Mouse (Mus musculus) intestine, embryonic 14.5 days (tissue): ENCODE data around the gene Adgrl3. TPM values are rescaled to one million over a fixed set of nuclear protein-coding genes. Genes with fewer than 3 reads are reported as not detected.

Source experiments
- ATAC-seq: fragments of 200-750 bp; cut with Nextera tagmentation; replicated peaks from 2 replicates; pipeline ENCODE4 v1.8.0; 2017; ENCODE audit warnings: low read depth, moderate number of reproducible peaks, moderate TSS enrichment, moderate library complexity; ENCODE audit not compliant: low FRiP score, low TSS enrichment
- DNase-seq: peaks from one replicate; pipeline ENCODE4 v3.0.0-alpha.2; 2018; ENCODE audit warnings: low spot score
- H3K27ac ChIP-seq: fragments of 300-500 bp; sonication (generic); 2 replicates; pipeline ENCODE4 v1.5.1; 2014; ENCODE audit warnings: low read depth, mild to moderate bottlenecking, control low read depth
- H3K27me3 ChIP-seq: fragments of 300-500 bp; sonication (generic); replicated peaks from 2 replicates; pipeline ENCODE4 v1.6.1; 2014; ENCODE audit warnings: low read length, control low read depth; ENCODE audit not compliant: control insufficient read depth, insufficient read depth
- H3K36me3 ChIP-seq: fragments of 300-500 bp; sonication (generic); 2 replicates; pipeline ENCODE4 v1.6.1; 2014; ENCODE audit warnings: low read length, control low read depth; ENCODE audit not compliant: control insufficient read depth, insufficient read depth
- H3K4me1 ChIP-seq: fragments of 300-500 bp; sonication (generic); replicated peaks from 2 replicates; pipeline ENCODE4 v1.6.1; 2014; ENCODE audit warnings: low read length, control low read depth, mixed read lengths; ENCODE audit not compliant: control insufficient read depth, insufficient read depth
- H3K4me2 ChIP-seq: fragments of 300-500 bp; sonication (generic); 2 replicates; pipeline ENCODE4 v1.6.1; 2014; ENCODE audit warnings: low read length
- H3K4me3 ChIP-seq: fragments of 300-500 bp; sonication (generic); 2 replicates; pipeline ENCODE4 v1.5.1; 2014; ENCODE audit warnings: low read depth, low read length, control low read depth, mixed read lengths
- H3K9ac ChIP-seq: fragments of 300-500 bp; sonication (generic); 2 replicates; pipeline ENCODE4 v1.6.1; 2014; ENCODE audit warnings: mild to moderate bottlenecking, low read length
- H3K9me3 ChIP-seq: fragments of 300-500 bp; sonication (generic); 2 replicates; pipeline ENCODE4 v1.6.1; 2016; ENCODE audit warnings: low read length, control low read depth; ENCODE audit not compliant: control insufficient read depth
- WGBS: fragments of 180-500 bp; shearing (Covaris S2); extraction: QIAGEN DNeasy Blood & Tissue Kit; methylation state at CpG from one replicate; pipeline ENCODE4 v1.1.7; 2014; 5-methylcytosine and 5-hydroxymethylcytosine counted together
- polyA plus RNA-seq: library from polyadenylated mRNA; unstranded; fragments of >200 nt; fragmentation: Nextera tagmentation; extraction: Ambion mirVana; gene quantifications from 2 replicates; pipeline ENCODE4 v1.2.1, GENCODE M21; 2014

The Adgrl3 gene
- polyA plus RNA-seq, 1 experiment from 2014 or later = 13.5 TPM

- ATAC-seq = no peak
- no peak overlapping the region for H3K4me2 ChIP-seq
- no peak overlapping the region for H3K9ac ChIP-seq
- H3K4me3 ChIP-seq = no peak overlapping the region
- H3K9me3 ChIP-seq = no peaks in the 10 kb centered on the region
- no peak overlapping the region for H3K27ac ChIP-seq
- H3K27me3 ChIP-seq = no peaks in the 10 kb centered on the region
- no peaks in the 10 kb centered on the region for H3K4me1 ChIP-seq
- H3K36me3 ChIP-seq = no peaks in the 10 kb centered on the region
- no peak for DNase-seq
These were observed 41.4 kb downstream of the Adgrl3 start for GRCm38 (mm10) chr5:81061386-81061785.

- 90% methylated on average over 2 of the region's 2 CpGs for WGBS
- Histone ChIP-seq H3K4me3 (no peak overlapping the region), H3K4me1 (no peaks in the 10 kb centered on the region), H3K9me3 (no peaks in the 10 kb centered on the region), H3K27me3 (no peaks in the 10 kb centered on the region), H3K36me3 (no peaks in the 10 kb centered on the region), H3K9ac (no peak overlapping the region), H3K27ac (no peak overlapping the region), H3K4me2 (no peak overlapping the region)
- DNase-seq = no peak
- ATAC-seq = no peak
These were observed 44.1 kb downstream of the Adgrl3 start for GRCm38 (mm10) chr5:81064026-81064425.

GRCm38 (mm10) chr5:81068173-81068572 is 48.2 kb downstream of the Adgrl3 start:
- no peak for DNase-seq
- Histone ChIP-seq H3K36me3 (no peaks in the 10 kb centered on the region), H3K9ac (no peak overlapping the region), H3K27ac (no peak overlapping the region), H3K4me2 (no peak overlapping the region), H3K4me3 (no peak overlapping the region), H3K27me3 (no peaks in the 10 kb centered on the region), H3K4me1 (no peaks in the 10 kb centered on the region), H3K9me3 (no peaks in the 10 kb centered on the region)
- no peak for ATAC-seq
- 61% methylated on average over 6 of the region's 6 CpGs for WGBS

GRCm38 (mm10) chr5:81068839-81069238 is 48.9 kb downstream of the Adgrl3 start:
- no peak overlapping the region for H3K4me3 ChIP-seq
- no peaks in the 10 kb centered on the region for H3K4me1 ChIP-seq
- WGBS = 42% methylated on average over 4 of the region's 4 CpGs
- H3K36me3 ChIP-seq = no peaks in the 10 kb centered on the region
- no peaks in the 10 kb centered on the region for H3K9me3 ChIP-seq
- no peaks in the 10 kb centered on the region for H3K27me3 ChIP-seq
- no peak for DNase-seq
- no peak overlapping the region for H3K9ac ChIP-seq
- no peak for ATAC-seq
- no peak overlapping the region for H3K4me2 ChIP-seq
- no peak overlapping the region for H3K27ac ChIP-seq

- no peaks in the 10 kb centered on the region for H3K27me3 ChIP-seq
- H3K4me1 ChIP-seq = no peaks in the 10 kb centered on the region
- no peak overlapping the region for H3K4me3 ChIP-seq
- DNase-seq (no peak), ATAC-seq (no peak)
- H3K9ac ChIP-seq = no peak overlapping the region
- H3K9me3 ChIP-seq = no peaks in the 10 kb centered on the region
- no peaks in the 10 kb centered on the region for H3K36me3 ChIP-seq
- H3K27ac ChIP-seq = no peak overlapping the region
- 74% methylated on average over 5 of the region's 5 CpGs for WGBS
- no peak overlapping the region for H3K4me2 ChIP-seq
These were observed 53.0 kb downstream of the Adgrl3 start for GRCm38 (mm10) chr5:81072888-81073287.

GRCm38 (mm10) chr5:81073875-81074274 is 53.9 kb downstream of the Adgrl3 start:
- no peak for ATAC-seq
- Histone ChIP-seq H3K4me2 (no peak overlapping the region), H3K36me3 (no peaks in the 10 kb centered on the region), H3K9me3 (no peaks in the 10 kb centered on the region), H3K4me1 (no peaks in the 10 kb centered on the region), H3K27ac (no peak overlapping the region), H3K9ac (no peak overlapping the region), H3K27me3 (no peaks in the 10 kb centered on the region), H3K4me3 (no peak overlapping the region)
- DNase-seq = no peak
- 84% methylated on average over 1 of the region's 1 CpGs for WGBS

- DNase-seq = no peak
- H3K4me1 ChIP-seq = no peaks in the 10 kb centered on the region
- no peaks in the 10 kb centered on the region for H3K9me3 ChIP-seq
- no peak overlapping the region for H3K4me3 ChIP-seq
- no peak overlapping the region for H3K9ac ChIP-seq
- H3K27ac ChIP-seq = no peak overlapping the region
- no peaks in the 10 kb centered on the region for H3K27me3 ChIP-seq
- no peaks in the 10 kb centered on the region for H3K36me3 ChIP-seq
- ATAC-seq = no peak
- no peak overlapping the region for H3K4me2 ChIP-seq
- WGBS = 66% methylated on average over 5 of the region's 5 CpGs
These were observed 56.4 kb downstream of the Adgrl3 start for GRCm38 (mm10) chr5:81076377-81076776.

- WGBS = 81% methylated on average over 7 of the region's 7 CpGs
- H3K9ac ChIP-seq = no peak overlapping the region
These were observed 57.1 kb downstream of the Adgrl3 start for GRCm38 (mm10) chr5:81077031-81077430.

GRCm38 (mm10) chr5:81077990-81078389 is 58.1 kb downstream of the Adgrl3 start:
- no peak for DNase-seq
- no peak overlapping the region for H3K27ac ChIP-seq
- WGBS = 86% methylated on average over 1 of the region's 1 CpGs

More at GRCm38 (mm10) chr5:81077031-81077430, 57.1 kb downstream of the Adgrl3 start:
- Histone ChIP-seq H3K4me2 (no peak overlapping the region), H3K27ac (no peak overlapping the region), H3K27me3 (no peaks in the 10 kb centered on the region), H3K9me3 (no peaks in the 10 kb centered on the region), H3K4me3 (no peak overlapping the region), H3K36me3 (no peaks in the 10 kb centered on the region), H3K4me1 (no peaks in the 10 kb centered on the region)
- no peak for DNase-seq
- ATAC-seq = no peak

More at GRCm38 (mm10) chr5:81077990-81078389, 58.1 kb downstream of the Adgrl3 start:
- Histone ChIP-seq H3K36me3 (no peaks in the 10 kb centered on the region), H3K4me1 (no peaks in the 10 kb centered on the region), H3K9ac (no peak overlapping the region), H3K4me2 (no peak overlapping the region), H3K9me3 (no peaks in the 10 kb centered on the region), H3K27me3 (no peaks in the 10 kb centered on the region), H3K4me3 (no peak overlapping the region)
- ATAC-seq = no peak
